Mouse (Mus musculus): ENCODE results near the gene Slc15a1. TPM values are rescaled to one million over a fixed set of nuclear protein-coding genes. Genes with fewer than 3 reads are reported as not detected.
A peak's percentile ranks its signal among the peaks of the same experiment; 100 is the strongest.

Slc15a1 gene
- polyA plus RNA-seq, 1 experiment from 2014 or later, result 0.35 TPM

- Histone ChIP-seq H3K9ac (no peak overlapping the region), H3K4me3 (replicated peaks) (no peak overlapping the region), H3K27ac (no peak overlapping the region), H3K9me3 (replicated peaks) (no peaks in the 10 kb centered on the region), H3K27me3 (no peaks in the 10 kb centered on the region), H3K4me2 (no peak overlapping the region), H3K36me3 (no peaks in the 10 kb centered on the region), H3K4me1 (peaks cover 10% of the 10 kb centered on the region)
- ATAC-seq (replicated peaks; ENCODE audit: low FRiP score), result no peak; the same call in 1 of the 2 replicates
- WGBS, result 56% methylated on average over 4 of the region's 4 CpGs
Measured at GRCm38 (mm10) chr14:121521709-121522108, 16.7 kb upstream of the Slc15a1 start.

GRCm38 (mm10) chr14:121516881-121517280, 11.8 kb upstream of the Slc15a1 start:
- 76% methylated on average over 5 of the region's 5 CpGs for WGBS
- no peak overlapping the region for H3K4me3 ChIP-seq (replicated peaks)
- no peaks in the 10 kb centered on the region for H3K9me3 ChIP-seq (replicated peaks)
- peaks cover 8% of the 10 kb centered on the region for H3K4me1 ChIP-seq
- H3K27me3 ChIP-seq, result no peaks in the 10 kb centered on the region
- no peak for ATAC-seq (replicated peaks; ENCODE audit: low FRiP score)
- H3K36me3 ChIP-seq, result no peaks in the 10 kb centered on the region
- no peak overlapping the region for H3K4me2 ChIP-seq
- H3K27ac ChIP-seq, result no peak overlapping the region
- no peak overlapping the region for H3K9ac ChIP-seq

DNA sequence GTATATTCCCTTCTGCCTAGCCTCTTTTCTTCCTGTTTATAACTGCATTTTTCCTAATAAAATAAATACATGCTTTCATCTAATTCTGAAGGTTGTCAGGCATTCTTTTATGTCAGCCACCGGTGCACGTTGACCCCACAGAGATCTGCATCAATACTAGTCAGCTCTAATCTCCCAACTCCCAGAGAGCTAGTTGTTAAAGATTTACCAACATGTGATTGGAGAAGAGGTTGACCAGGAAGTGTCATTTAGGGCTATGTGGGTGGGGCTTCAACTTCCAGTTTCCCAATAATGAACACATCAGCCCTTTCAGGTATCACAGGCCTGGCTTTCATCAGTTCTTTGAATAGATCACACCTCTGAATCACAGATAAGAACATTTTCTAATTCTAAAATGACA, 3.9 kb upstream of the Slc15a1 start:
- Histone ChIP-seq H3K9me3 (replicated peaks) (no peaks in the 10 kb centered on the region), H3K4me2 (no peak overlapping the region), H3K27me3 (peaks cover 27% of the 10 kb centered on the region), H3K9ac (no peak overlapping the region), H3K27ac (no peak overlapping the region), H3K36me3 (no peaks in the 10 kb centered on the region), H3K4me1 (peaks cover 20% of the 10 kb centered on the region), H3K4me3 (replicated peaks) (no peak overlapping the region)
- WGBS, result 45% methylated on average over 2 of the region's 2 CpGs
- no peak for ATAC-seq (replicated peaks; ENCODE audit: low FRiP score)

DNA sequence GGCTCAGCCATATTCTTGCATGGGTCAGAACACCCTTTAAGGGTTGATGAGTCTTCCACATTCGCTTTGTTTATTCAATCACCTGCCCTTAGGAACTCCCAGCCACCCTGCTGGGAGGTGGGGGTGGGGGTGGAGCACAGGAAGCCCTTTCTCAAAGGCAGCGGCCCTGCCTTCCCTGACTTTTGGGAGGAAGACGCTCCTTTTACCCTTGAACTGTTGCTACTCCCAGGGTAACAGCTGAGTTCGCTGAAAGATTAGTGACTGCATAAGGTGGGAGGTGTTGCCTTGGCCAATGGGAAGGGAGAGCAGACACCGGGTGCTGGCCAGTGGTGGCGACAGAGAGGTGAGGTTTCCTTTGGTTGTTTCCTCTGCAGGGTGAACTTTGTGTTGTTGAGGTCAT, 1.3 kb upstream of the Slc15a1 start:
- ATAC-seq (replicated peaks; ENCODE audit: low FRiP score), result 0 out of 2 replicates have a peak, but pooled peaks have one; percentile 50
- Histone ChIP-seq H3K4me3 (replicated peaks) (no peak overlapping the region), H3K9ac (no peak overlapping the region), H3K27me3 (peaks cover 32% of the 10 kb centered on the region), H3K27ac (no peak overlapping the region), H3K36me3 (no peaks in the 10 kb centered on the region), H3K4me1 (peaks cover 20% of the 10 kb centered on the region), H3K9me3 (replicated peaks) (no peaks in the 10 kb centered on the region), H3K4me2 (no peak overlapping the region)
- 14% methylated on average over 6 of the region's 6 CpGs for WGBS

- H3K27ac ChIP-seq, result no peak overlapping the region
- H3K4me2 ChIP-seq, result peak overlapping the region; percentile 62
- no peak overlapping the region for H3K4me3 ChIP-seq (replicated peaks)
- 30% methylated on average over 9 of the region's 9 CpGs for WGBS
- peaks cover 32% of the 10 kb centered on the region for H3K27me3 ChIP-seq
- H3K9me3 ChIP-seq (replicated peaks), result no peaks in the 10 kb centered on the region
- H3K9ac ChIP-seq, result no peak overlapping the region
- no peak for ATAC-seq (replicated peaks; ENCODE audit: low FRiP score)
- peaks cover 20% of the 10 kb centered on the region for H3K4me1 ChIP-seq
- no peaks in the 10 kb centered on the region for H3K36me3 ChIP-seq
Measured at GRCm38 (mm10) chr14:121505485-121505860, 421 bp upstream of the Slc15a1 start.

DNA sequence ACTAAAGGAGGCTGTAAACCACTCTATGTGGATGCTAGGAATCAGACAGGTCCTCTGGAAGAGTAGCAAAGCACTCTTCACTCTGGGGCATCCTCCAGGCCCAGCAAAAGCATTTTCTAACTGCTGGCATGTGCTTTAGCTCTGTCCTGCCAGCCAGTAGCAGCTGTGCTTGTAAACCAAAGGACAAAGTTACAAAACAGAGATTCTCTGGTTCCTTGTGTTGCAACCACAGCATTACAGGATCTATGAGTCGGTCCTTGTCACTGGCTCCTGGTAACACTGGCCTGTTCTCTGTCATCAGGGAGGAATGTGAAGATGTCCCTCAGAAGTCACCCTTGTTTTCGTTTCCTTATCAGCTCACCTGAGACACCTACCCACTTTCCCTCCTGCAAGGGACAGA, 4.5 kb downstream of the Slc15a1 start:
- Histone ChIP-seq H3K27ac (no peak overlapping the region), H3K4me3 (replicated peaks) (no peak overlapping the region), H3K27me3 (peaks cover 21% of the 10 kb centered on the region), H3K9ac (no peak overlapping the region), H3K4me2 (no peak overlapping the region), H3K4me1 (peaks cover 13% of the 10 kb centered on the region; the same call in 1 of the 2 replicates), H3K9me3 (replicated peaks) (no peaks in the 10 kb centered on the region), H3K36me3 (no peaks in the 10 kb centered on the region)
- WGBS, result 72% methylated on average over 2 of the region's 2 CpGs
- no peak for ATAC-seq (replicated peaks; ENCODE audit: low FRiP score)

DNA sequence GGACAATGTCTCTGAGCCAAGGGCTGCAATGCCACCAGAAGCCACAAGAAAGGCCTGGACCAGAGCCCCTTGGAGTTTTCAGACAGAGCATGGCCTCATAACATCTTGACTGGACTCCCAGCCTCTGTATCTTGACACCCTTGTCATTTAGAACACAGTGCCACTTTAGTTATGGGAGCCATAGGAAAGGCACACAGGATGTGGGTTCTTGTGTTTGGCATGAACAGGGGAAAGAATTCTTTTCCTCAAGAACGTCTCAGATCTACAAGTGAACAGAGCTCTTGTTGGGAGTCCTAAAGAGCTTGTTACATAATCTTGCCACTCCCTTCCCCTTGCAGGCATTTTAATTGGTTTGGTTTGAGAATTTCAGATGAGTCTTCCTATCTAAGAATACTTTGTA, 5.3 kb downstream of the Slc15a1 start:
- Histone ChIP-seq H3K36me3 (no peaks in the 10 kb centered on the region), H3K4me2 (no peak overlapping the region), H3K27me3 (peaks cover 13% of the 10 kb centered on the region), H3K9ac (no peak overlapping the region), H3K27ac (no peak overlapping the region), H3K9me3 (replicated peaks) (no peaks in the 10 kb centered on the region), H3K4me3 (replicated peaks) (no peak overlapping the region), H3K4me1 (peaks cover 5% of the 10 kb centered on the region; the same call in 1 of the 2 replicates)
- 68% methylated on average over 1 of the region's 1 CpGs for WGBS
- no peak for ATAC-seq (replicated peaks; ENCODE audit: low FRiP score)

DNA sequence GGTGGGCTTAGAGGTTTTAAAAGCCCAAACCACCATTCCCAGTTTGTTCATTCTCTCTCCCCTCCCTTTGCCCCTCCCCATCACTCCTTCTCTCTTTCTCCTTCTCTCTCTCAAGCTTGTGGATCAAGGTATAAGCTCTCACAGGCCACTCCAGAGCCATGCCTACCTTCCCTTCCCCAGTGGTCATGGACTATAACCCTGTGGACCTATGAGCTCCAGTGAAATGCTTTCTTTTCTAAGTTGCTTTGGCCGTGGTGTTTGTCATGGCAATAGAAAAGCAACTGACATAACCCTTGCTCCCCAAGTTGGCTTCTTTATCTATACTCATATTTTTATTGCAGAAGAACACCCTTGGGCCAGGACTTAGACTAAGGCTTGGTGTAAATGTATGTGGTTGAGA, 7.3 kb downstream of the Slc15a1 start:
- no peak for ATAC-seq (replicated peaks; ENCODE audit: low FRiP score)
- Histone ChIP-seq H3K9ac (no peak overlapping the region), H3K27me3 (no peaks in the 10 kb centered on the region), H3K4me2 (no peak overlapping the region), H3K36me3 (no peaks in the 10 kb centered on the region), H3K27ac (no peak overlapping the region), H3K9me3 (replicated peaks) (no peaks in the 10 kb centered on the region), H3K4me3 (replicated peaks) (no peak overlapping the region), H3K4me1 (peaks cover 7% of the 10 kb centered on the region)
- WGBS, result 78% methylated on average over 1 of the region's 1 CpGs

- no peak overlapping the region for H3K9ac ChIP-seq
- WGBS, result 88% methylated on average over 4 of the region's 4 CpGs
- peaks cover 22% of the 10 kb centered on the region for H3K4me1 ChIP-seq
- H3K4me3 ChIP-seq (replicated peaks), result no peak overlapping the region
- ATAC-seq (replicated peaks; ENCODE audit: low FRiP score), result no peak
- no peak overlapping the region for H3K27ac ChIP-seq
- H3K27me3 ChIP-seq, result no peaks in the 10 kb centered on the region
- H3K4me2 ChIP-seq, result no peak overlapping the region
- H3K9me3 ChIP-seq (replicated peaks), result no peaks in the 10 kb centered on the region
- no peaks in the 10 kb centered on the region for H3K36me3 ChIP-seq
Measured at GRCm38 (mm10) chr14:121495741-121496140, 9.3 kb downstream of the Slc15a1 start.

DNA sequence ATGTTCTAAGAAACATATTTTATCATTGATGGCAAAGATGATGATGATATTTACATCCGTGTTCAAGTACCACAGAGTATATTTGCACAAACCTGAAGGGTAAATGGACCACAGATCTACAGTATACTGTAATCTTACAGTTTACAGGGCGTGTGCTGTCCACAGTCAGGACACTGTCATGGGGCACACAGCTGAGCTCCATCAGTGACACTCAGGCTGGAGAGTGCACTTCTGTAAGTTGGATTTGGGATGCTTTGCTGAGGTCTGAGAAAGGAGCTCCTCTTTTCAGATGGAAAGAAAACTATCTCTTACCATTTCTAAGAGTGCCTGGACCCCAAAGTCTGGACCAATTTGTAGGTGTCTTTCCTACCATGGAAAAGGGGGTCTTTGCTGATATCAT, 9.9 kb downstream of the Slc15a1 start:
- WGBS, result 81% methylated on average over 2 of the region's 2 CpGs
- Histone ChIP-seq H3K9me3 (replicated peaks) (no peaks in the 10 kb centered on the region), H3K27ac (no peak overlapping the region), H3K9ac (no peak overlapping the region), H3K4me2 (no peak overlapping the region), H3K4me3 (replicated peaks) (no peak overlapping the region), H3K36me3 (no peaks in the 10 kb centered on the region), H3K4me1 (peaks cover 22% of the 10 kb centered on the region), H3K27me3 (no peaks in the 10 kb centered on the region)
- no peak for ATAC-seq (replicated peaks; ENCODE audit: low FRiP score)

DNA sequence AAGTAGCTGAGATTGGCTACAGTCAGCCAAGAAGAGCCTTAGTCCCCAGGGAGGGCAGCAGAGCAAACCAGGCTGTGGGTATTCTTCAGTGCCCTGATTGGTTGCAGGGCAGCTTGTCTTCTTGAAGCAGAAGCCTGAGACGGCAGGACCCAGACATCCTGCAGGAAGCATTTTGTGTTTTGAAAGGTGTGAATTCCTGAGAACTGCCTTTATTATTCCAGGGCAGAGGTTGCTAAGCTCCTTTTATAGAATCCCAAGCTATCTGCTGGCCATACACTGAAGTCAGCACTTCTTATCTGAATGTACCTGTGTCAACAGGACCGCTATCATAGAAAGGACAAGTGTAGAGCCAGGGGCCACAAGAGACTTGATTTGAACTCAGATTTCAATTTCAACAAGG, 10.8 kb downstream of the Slc15a1 start:
- WGBS, result 58% methylated on average over 2 of the region's 2 CpGs
- no peak for ATAC-seq (replicated peaks; ENCODE audit: low FRiP score)

DNA sequence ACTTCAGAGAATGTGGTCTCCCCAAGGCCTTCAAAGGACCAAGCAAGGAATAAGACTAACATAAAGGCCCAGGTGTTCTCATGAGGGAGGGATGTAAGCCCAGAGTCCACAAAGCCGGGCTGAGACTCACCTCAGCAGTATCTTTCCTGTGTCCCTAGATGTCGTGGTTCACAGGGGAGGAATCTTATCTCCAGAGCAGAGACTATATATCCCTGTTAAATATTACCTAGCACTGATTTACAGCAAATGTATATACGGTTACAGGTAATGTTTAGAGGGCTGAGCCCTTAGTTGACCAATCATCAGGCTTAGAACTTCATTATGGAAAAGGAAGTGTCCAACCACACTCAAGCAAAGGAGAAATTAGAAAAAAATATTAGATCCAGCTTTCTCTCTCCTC, 11.3 kb downstream of the Slc15a1 start:
- Histone ChIP-seq H3K27me3 (no peaks in the 10 kb centered on the region), H3K9ac (no peak overlapping the region), H3K36me3 (no peaks in the 10 kb centered on the region), H3K4me1 (peaks cover 22% of the 10 kb centered on the region), H3K4me2 (no peak overlapping the region), H3K27ac (no peak overlapping the region), H3K9me3 (replicated peaks) (no peaks in the 10 kb centered on the region), H3K4me3 (replicated peaks) (no peak overlapping the region)
- ATAC-seq (replicated peaks; ENCODE audit: low FRiP score), result no peak
- WGBS, result 58% methylated on average over 3 of the region's 3 CpGs

More for the DNA sequence above, 10.8 kb downstream of the Slc15a1 start:
- peaks cover 22% of the 10 kb centered on the region for H3K4me1 ChIP-seq
- no peak overlapping the region for H3K9ac ChIP-seq
- no peaks in the 10 kb centered on the region for H3K27me3 ChIP-seq
- no peak overlapping the region for H3K27ac ChIP-seq
- no peak overlapping the region for H3K4me3 ChIP-seq (replicated peaks)
- no peaks in the 10 kb centered on the region for H3K9me3 ChIP-seq (replicated peaks)
- H3K4me2 ChIP-seq, result no peak overlapping the region
- H3K36me3 ChIP-seq, result no peaks in the 10 kb centered on the region

GRCm38 (mm10) chr14:121492328-121492727, 12.7 kb downstream of the Slc15a1 start:
- Histone ChIP-seq H3K4me2 (no peak overlapping the region), H3K4me1 (peaks cover 22% of the 10 kb centered on the region), H3K9me3 (replicated peaks) (no peaks in the 10 kb centered on the region), H3K9ac (no peak overlapping the region), H3K36me3 (no peaks in the 10 kb centered on the region), H3K27me3 (no peaks in the 10 kb centered on the region), H3K27ac (no peak overlapping the region), H3K4me3 (replicated peaks) (no peak overlapping the region)
- ATAC-seq (replicated peaks; ENCODE audit: low FRiP score), result peak; percentile 64; the same call in 1 of the 2 replicates
- 63% methylated on average over 8 of the region's 8 CpGs for WGBS

All from kidney, embryonic 15.5 days (tissue).